Mouse (Mus musculus): Measurements from ENCODE around the gene Gm28053.
"Not testable (repeated sequence)": the region's sequence is repeated elsewhere in the genome, so short reads cannot be mapped to it uniquely, and the experiment has no call there.

Gm28053 gene

DNA sequence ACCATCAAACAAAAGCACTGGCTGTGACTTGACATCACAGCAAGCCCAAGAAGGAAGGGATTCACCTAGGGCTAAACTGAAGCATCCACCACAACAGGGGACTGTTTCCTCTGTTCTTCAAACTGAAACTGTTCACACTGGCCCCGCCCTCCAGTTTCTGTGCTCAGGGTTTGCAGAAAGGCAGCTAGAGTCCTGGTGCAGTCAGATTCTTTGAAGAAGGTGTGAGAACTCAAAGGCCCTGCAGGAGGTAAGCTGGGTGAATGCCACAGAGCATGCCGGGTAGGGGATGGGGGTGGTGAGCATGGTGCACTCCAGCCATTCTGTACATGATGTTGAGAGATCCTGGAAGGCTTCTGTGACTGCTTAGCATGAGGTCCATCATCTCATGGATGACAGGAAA is at the start of gene Gm28053, which contains the start of gene Gimap7:
Gene Gm28053, plus strand, starts transcription at position 153 of the 400 bp plus-strand sequence.
Gene Gimap7, plus strand, starts transcription at position 167 of the 400 bp plus-strand sequence.
- DNase-seq = no peak

DNA sequence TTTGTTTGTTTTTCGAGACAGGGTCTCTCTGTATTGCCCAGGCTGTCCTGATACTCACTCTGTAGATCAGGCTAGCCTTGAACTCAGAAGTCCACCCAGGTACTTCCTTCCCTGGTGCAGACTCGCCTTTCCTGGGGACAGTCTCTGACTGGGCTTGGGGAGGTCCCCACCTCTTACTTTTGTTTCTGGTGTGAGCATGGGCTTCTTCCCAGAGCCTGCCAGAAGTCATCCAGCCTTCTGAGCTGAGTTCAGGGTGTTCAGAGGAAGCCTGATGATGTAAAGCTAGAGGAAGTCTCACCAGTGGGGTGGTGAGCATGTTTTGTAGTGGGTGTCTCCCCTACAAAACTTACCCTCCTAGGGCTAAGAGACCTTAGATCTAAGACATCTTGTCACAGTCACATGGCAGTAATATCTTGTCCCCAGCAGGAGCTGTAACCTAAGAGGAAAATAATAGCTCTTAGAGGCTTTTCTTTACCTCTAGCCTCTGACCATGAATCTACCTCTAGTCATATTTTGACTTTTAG is 48.9 kb upstream of the Gm28053 start:
- no peak for DNase-seq

DNA sequence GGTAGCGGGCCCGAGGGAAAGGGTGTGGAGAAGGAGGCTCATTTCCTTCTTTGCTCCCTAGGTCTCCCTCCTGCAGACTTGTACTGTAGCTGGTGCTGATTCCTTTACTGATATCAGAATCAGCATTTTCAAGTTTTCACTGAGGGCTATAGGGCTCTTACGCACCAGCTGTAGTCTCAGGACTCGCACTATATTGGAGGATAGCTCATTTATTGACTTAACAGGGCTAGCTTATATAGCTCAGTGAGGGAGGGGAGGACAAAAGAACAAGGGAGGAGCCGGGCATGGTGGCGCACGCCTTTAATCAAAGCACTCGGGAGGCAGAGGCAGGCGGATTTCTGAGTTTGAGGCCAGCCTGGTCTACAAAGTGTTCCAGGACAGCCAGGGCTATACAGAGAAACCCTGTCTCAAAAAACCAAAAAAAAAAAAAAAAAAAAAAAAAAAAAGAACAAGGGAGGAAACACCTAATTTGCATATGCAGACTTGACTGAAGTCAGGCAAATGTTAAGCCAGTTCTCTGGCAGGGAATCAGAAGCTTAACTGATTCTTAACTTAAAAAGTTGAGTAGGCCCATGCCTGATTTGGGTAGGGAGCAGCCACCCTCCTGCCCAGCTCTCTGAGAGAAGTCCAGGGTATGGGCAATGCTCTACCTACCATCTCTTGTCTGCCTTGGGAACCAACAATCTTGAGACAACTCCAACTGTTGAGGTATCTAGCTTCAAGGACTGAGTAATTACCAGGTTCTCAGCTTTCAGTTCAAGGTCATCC is 43.9 kb upstream of the Gm28053 start:
- no peak for DNase-seq

DNA sequence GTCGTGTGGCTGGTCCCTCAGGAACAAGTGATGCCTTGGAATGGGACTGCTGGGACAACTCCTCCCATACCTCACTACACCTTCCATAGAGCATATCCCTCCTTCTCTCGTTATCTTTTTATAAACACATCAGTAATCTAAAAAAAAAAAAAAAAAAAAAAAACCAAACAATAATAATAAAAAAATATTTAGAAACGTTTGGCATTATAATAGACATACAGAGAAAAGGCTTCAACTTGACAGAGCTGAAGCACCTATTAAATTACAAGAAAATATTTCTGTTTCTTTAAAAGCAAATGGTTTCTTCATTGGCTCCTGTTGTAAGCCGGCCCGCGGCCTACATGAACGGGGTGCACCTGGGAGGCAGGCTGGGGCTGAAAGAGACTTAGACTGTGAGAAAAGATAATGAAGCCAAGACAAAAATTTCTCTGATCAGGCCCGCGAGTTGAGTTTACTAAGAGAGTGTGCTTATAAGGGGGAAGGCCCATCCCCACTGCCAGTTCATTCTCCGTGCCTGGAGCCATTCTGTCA is 42.9 kb upstream of the Gm28053 start:
- no peak for DNase-seq

DNA sequence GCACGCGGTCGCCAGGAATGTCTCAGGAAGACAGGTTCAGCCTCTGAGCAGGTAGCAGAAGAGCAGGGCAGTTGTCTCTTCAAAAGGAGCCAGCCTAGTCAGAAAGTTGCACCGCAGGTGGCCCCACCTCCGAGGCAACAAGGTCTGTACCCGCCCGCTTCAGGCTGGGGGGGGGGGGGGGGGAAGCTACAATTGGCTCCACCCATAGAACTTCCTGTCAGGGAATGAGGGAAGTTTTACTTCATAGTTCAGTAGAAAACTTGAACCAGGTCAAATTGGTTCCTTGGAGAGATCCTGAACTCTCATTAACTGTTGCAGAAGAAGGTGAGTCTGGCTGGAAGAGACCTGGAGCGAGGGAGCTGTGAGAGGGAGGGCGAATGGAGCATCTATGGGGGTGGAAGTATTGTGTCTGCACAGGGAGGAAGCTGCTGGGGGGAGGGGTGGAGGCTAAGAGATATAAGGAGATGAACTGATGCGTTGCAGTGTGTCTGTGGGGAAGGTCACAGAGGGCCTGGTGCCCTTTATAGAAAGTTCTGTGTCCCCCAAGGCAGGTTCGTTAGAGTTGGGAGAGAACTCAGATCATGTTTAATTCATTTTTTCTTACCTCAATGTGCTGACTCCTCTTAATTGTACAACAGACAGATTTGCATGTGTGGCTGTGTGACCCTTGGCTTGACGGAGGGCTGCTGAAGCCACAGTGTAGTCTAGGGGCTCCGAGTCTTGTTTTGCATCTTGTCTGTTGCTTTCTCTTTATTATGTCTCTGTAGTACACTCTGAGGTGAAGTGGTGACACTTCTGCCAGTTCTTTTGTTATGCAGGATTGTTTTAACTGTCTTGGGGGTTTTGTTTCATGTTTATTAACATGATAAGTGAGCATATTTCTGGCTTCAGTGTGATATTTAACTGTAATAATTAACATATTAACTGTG is 42.2 kb upstream of the Gm28053 start, which contains the start of gene Gimap9:
Gene Gimap9, plus strand, starts transcription at position 199 of the 929 bp plus-strand sequence.
- DNase-seq = no peak

DNA sequence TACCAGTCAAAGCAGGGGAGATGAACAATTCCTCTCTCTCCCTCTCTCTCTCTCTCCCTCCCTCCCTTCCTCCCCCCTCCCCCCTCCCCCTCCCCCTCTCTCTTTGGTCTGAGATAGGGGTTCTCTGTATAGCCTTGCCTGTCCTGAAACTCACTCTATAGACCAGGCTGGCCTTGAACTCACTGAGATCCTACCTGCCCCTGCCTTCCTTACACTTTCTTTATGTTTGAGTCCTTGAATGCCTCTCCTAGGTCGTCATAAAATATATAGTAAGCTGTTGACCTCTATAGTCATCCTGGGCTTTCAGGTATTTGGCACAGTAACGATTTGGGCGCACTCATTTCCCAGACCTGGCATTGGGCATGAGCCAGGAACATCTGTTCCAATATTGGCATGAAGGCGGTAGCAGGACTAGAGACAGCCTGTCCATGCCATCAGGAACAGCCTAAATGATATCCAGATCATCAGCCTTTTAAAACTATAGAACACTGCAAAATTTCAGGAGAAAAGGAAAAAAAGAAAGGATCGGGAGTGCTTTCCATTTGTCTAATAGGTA is 41.5 kb upstream of the Gm28053 start:
- DNase-seq = no peak

DNA sequence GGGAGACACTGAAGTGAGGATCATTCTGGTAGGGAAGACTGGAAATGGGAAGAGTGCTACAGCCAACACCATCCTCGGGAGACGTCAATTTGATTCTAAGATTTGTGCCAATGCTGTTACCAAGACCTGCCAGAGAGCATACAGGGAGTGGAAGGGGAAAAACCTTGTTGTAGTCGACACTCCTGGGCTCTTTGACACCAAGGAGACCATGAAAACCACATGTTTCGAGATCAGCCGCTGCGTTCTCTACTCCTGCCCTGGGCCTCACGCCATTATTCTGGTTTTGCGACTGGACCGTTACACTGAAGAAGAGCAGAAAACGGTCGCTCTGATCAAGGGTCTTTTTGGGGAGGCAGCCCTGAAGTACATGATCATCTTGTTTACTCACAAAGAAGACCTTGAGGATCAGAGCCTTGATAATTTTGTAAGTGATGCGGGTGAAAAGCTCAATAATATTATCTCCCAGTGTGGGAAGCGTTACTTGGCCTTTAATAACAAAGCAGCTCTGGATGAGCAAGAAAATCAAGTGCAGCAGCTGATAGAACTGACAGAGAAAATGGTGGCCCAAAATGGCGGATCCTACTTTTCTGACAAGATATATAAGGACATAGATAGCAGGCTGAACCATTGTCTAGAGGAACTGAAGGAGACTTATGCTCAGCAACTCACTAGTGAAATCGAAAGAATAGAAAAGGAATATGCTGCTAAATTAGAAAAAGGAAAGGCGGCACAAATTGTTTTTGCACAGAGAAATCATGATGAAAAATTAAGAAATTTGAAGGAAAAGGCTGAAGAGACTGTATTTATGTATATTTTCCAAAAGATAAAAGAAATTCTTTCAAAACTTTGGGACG is 40.7 kb upstream of the Gm28053 start:
- DNase-seq = no peak

DNA sequence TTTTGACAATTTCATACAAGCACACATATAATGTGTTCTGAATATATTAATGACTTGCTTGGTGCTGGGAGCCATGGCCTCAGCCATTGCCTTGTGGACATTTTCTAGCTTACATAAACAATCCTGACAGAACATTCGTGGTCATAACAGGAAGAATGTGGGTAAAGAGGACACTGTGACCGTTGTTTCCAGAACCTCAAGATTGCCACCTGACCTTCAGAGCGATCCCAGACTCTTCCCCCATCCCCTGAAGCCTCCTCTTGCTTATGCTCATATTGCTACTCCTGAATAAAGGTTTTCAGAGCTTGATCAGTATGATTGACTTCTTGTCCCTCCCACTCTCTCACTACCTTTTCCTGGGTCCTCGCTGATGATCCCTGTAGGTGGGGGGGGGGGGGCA is 40.0 kb upstream of the Gm28053 start:
- no peak for DNase-seq

DNA sequence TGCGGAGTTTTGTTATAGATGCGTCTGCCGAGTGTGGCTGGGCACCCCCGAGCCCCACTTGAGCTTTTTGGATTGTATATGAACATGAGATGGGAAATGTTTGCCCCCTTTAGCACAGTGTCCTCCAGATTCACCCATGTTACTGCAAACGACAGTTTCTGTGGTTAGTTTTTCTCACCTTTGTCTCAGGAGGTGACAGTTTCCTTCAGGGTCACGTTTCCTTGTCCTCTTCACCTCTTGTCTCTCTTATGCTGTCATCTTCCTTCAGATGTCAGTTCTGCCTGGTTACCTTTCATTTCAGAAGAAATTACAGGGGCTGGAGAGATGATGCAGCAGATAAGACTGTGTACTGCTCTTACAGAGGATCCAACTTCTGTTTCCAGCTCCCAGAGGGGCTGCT is 38.7 kb upstream of the Gm28053 start:
- DNase-seq = no peak

DNA sequence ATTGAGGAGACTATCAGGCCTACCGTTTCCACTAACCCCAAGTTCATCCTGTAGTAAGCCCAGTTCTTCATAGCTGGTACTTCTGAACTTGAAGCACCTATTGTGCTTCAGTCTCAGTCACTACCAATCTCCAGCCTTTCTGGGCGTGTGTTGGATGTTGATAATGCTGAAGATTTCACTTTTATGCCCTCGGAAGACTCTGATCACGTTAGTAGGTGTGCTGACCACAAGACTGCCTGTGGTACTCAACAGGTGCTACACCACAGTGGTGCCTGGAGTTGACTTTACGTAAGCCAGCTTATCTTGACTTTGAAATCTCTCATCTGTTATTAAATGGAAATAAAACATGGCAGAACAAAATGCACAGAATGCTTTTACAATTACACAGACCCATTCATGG is 38.0 kb upstream of the Gm28053 start:
- no peak for DNase-seq

DNA sequence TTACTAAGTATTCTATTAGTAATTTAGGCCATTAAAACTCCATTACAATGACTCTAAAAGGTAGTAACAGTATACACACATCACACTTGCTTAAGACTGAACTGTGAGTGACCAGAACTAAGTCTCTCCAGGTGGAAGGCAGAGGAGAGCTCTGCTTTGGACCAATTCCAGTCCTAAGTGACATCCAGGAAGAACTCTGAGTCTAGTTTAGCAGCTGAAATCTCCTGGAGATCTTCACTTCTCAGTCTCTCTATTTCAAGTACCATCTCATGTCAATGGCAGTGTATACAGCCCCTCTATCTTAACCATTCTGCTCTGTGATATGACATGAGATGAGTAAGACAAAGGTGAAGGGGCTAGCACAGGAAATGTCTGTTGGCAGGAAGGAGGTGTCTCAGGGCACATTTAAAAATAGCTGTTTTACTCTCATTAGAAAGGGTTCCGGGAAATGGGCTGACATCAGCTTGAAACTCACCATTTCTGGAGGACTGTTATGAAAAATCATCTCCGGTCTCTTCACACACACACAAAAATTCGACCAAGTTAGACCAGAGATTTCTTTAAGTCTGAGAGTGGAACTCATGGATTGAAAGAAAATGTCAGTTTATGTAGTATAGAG is 36.8 kb upstream of the Gm28053 start:
- no peak for DNase-seq

DNA sequence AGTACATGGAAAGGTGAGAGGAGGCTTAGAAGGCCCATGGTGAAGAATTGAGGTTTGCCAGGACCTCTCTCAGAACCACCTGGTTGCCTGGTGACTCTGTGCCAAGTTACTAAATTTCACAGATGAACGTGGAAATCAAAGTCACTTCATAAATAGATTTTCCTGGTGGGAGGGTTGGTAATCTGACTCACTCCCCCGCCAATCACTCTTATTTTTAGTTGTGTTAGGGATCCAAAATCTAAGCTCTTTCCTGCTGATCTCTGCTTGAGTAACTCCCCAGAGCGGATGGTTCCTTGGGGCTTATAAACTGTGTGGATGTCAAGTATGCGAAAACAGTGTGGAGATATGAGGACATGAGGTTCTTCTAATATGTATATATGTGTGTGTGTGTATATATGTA is 36.1 kb upstream of the Gm28053 start:
- DNase-seq = no peak

DNA sequence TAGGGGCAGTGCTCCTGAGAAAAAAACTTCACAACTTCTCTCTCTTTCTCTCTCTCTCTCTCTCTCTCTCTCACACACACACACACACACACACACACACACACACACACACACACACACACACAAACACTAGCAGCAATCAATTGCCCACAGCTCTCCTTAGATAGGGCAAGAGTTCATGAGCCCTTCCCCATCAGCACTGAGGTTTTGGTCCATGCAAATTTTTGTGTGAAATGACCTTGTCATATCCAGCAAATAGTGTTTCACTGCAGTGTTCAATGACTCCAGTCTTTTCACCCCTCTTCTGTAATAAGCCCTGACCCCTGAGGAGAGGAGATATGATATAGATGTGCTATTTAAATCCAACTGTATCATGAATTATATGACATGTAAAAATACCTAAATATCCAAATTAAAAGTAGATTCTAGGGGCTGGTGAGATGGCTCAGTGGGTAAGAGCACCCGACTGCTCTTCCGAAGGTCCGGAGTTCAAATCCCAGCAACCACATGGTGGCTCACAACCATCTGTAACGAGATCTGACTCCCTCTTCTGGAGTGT is 35.1 kb upstream of the Gm28053 start:
- DNase-seq = not testable (repeated sequence)

DNA sequence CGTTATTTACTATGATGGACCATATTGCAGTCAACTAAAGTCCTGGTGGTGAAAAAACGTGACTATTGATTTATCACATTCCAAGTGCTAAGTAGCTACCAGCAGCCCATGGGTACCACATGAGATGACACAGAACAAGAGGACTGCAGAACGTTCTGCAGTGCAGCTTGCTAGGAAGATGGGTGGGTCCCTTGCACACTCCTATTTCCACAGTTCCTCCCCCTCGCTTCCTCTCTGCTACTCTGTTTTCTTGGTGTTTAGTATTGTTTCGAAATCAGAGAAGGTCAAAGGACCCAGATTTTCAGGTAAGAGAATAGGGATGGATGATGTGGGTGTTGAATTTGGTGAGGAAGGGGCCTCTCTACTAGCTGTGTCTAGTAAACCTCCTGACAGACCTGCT is 34.1 kb upstream of the Gm28053 start, which contains the start of gene Gimap4:
Gene Gimap4, plus strand, starts transcription at position 231 of the 400 bp plus-strand sequence.
- DNase-seq = no peak

DNA sequence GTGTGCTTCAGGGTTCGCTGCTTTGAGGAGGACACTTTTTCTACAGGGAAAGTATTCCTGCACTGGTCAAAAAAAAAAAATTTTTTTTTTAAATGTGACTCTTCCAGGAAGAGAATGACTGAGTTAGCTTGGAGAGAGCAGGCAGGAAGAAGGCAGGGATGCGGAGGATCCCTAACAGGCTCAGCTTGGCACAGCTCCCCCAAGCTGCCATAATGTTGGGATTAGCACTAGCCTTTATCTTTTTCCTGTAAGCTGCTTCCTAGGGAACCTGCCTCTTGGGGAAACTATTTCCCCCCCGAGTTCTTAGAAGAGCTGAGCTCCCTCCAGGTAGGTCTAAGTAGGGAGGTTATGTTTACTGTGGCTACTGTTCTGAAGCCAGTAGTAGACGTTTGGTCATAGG is 33.6 kb upstream of the Gm28053 start:
- no peak for DNase-seq

DNA sequence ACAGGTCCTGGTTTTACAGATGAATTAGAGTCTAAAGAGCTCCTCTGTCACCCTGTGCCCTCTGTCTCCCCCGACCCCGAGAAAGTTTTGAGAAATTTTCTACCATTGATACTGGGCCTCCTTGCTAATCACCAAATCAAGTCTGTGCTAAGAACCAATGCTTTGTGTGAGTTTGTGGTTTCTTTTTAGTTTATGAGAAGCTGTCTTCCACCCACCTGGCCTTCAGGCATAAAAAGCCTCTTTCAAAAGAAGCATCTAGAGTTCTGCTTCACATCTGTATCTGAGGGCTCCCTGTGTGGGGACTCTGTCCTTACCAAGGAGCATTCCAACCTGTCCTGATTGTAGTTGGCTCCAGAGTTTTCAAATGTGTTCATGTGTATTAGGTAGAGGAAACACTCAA is 33.2 kb upstream of the Gm28053 start:
- no peak for DNase-seq

DNA sequence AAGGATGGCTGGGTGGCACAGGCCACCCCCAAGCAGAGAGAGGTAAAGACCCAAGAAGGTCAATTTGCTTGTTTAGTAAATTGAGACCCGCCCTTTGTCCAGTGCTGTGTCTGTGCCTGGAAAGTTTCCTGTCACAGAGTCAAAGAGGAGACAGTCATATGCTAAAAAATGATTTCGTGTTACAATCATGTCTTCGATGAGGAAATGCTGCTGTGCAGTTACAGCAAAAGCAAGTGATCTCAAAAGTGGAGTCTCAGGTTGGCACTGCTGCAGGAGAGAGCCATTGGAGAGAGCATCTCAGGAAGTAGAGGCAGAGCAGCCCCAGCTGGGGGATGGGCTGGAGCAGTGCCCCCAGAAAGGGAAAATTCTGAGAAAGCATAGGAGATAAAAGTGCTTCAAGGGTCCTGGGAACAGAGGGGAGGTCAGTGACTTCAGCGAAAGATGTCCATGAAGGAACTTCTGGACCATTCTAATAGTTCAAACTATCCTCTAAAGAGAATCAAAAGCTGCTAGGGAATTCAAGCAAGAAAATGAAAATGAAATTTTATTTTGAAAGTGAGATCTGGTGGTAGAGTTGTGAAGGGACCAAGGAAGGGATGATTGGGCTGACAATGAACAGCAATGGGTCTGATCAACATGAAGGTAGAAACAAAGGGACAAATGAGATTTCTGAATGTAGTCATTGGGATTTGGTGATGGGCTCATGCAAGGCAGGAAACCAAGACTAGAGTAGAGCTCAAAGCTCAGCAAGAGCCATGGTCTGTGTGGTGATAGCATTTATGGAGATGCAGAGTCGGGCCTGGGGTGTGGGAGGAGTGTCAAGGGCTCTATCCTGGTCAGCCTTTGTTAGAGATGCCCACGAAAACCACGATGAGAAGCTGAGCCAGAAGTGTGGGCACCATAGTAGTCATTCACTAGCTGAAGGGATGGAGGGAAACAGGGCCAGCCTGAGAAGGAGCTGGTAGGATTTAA is 32.4 kb upstream of the Gm28053 start:
- no peak for DNase-seq

DNA sequence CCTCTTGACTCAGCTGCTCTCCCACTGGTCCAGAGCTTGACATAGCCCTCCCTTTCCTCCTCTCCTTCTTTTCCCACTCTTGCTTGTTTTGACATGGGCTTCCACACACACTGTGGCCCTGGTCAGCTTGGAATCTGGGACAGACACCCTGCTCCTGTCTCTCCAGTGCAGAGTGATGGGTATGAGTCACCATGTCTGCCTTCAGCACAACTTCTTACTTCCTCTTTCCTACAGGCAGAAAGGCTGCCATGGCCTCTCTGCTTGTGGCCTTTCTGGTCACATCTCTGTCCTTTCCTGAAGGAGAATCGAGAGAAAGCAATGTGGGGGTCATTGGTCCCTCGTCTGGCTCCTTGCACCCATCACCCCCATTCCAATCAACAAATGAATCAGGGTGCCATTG is 31.3 kb upstream of the Gm28053 start:
- no peak for DNase-seq

DNA sequence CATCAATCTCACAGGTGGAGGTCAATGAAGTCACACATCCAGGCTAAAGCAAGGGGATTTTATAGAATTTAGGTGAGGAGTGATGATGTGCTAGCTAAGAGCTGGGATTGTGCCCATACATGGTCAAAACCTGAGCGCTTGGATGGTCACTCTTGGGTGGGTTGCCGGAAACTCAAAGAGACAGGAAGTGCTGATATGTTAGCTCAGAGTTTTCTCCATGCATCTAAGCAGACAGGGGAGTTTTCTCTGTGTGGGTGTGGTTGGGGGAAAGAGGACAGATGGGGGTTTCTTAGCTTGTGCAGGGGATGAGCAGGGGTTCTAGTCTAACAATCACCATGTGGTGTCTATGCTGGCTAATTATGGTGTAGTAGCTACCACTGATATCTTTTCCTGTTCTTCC is 29.1 kb upstream of the Gm28053 start:
- DNase-seq = no peak

DNA sequence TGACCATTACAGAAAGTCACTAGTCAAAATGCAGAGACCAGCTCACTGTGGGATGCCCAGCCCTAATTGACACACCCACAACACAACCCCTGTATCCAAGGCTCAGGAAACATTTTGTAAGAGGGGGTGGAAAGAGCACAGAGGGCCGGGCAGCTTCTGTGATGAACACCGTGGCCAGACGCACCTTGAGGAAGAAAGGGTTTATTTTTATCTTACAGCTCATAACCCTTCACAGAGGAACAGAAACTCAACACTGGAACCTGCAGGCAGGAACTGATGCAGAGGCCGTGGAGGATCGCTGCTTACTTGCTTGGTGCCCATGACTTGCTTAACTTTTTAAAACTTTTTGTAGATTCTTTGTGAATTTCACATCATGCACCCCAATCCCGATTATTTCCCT is 25.4 kb upstream of the Gm28053 start:
- DNase-seq = no peak
